Mouse (Mus musculus): Measurements from ENCODE around the gene Hoxd3.

DNA sequence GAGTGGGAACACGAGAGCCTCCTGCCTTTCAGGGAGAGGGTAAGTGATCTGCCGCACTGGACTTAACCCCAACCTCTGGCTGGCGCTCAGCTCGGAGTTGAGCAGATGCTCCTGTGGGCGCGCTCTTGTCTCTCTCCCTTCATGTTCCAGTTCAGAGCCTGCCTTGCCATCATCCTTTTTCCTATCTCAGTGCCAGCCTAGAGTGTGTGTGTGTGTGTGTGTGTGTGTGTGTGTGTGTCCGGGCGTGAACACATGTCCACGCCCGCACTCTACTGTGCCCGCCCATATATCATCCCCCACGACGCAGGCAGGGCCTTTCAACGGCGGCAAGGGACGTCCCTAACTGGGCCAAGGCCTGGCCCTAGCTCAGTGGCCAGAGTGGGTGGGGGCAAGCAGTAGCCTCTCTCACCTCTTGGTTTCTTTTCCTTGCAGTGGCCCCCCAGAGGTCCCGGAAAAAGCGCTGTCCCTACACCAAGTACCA, 28.2 kb upstream of the Hoxd3 start:
- TF ChIP-seq MAFK (IDR thresholded peaks at IDR 0.05; ENCODE audit: insufficient read depth, low read depth, low read length), result no peak
- TF ChIP-seq CHD2 (IDR thresholded peaks at IDR 0.05; ENCODE audit: low read depth, low read length), result no peak

Measured in ES-E14 (cell line).